Mouse (Mus musculus): Measurements from ENCODE around the gene Hnrnpa3. TPM values are rescaled to one million over a fixed set of nuclear protein-coding genes. Genes with fewer than 3 reads are reported as not detected.

The Hnrnpa3 gene
- polyA plus RNA-seq, 1 experiment from 2014 or later: 96.7 TPM

DNA sequence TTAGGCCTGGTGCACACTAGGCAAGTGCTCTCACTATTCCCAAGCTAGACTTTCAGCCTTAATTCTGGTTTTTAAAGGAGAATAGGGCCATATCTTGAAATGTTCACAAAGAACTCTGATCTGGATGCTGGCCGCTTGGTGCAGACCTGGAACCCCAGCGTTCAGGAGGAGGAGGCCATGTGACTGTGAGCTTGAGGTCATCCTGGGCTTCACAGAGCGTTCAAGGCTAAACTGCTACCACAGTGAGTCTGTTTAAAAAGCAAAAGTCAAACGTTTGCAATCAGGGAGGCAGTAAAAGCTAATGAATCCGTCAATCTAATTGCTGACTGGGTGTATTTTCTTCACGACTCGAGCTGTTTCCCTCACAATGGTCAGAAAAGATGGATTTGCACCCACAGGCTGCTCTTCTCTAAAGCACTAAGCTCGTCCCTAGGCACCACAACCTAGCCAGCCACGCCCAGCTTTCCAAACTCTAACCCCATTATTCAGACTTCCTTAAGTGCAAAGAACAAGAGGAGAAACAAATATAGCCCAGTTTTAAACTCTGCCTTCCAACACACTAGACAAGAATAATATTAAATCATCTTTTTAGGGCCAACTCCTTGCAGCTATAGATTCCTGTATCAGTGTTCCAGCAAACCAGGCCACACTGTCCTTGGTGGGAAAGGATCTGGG lies 36.8 kb downstream of the Hnrnpa3 start:
- 55% methylated on average over 9 of the region's 9 CpGs for WGBS (ENCODE audit: insufficient replicate concordance)
- Histone ChIP-seq H3K36me3 (replicated peaks) (peaks cover 55% of the 10 kb centered on the region), H3K4me3 (replicated peaks) (no peak overlapping the region), H3K4me1 (replicated peaks) (peaks cover 80% of the 10 kb centered on the region), H3K4me2 (peak overlapping the region; percentile 6; the same call in 1 of the 2 replicates), H3K9me3 (replicated peaks) (no peaks in the 10 kb centered on the region), H3K27ac (replicated peaks) (peak overlapping the region; percentile 21; the same call in 1 of the 2 replicates), H3K27me3 (no peaks in the 10 kb centered on the region), H3K9ac (no peak overlapping the region)
- no peak for ATAC-seq (ENCODE audit: insufficient read depth)

GRCm38 (mm10) chr2:75696371-75696770 lies 37.3 kb downstream of the Hnrnpa3 start:
- peak overlapping the region; percentile 21 for H3K27ac ChIP-seq (replicated peaks)
- no peaks in the 10 kb centered on the region for H3K27me3 ChIP-seq
- no peak overlapping the region for H3K4me3 ChIP-seq (replicated peaks)
- no peak for ATAC-seq (ENCODE audit: insufficient read depth)
- H3K9ac ChIP-seq: no peak overlapping the region
- H3K4me1 ChIP-seq (replicated peaks): peaks cover 85% of the 10 kb centered on the region
- H3K4me2 ChIP-seq: peak overlapping the region; percentile 6; the same call in 1 of the 2 replicates
- WGBS (ENCODE audit: insufficient replicate concordance): 38% methylated on average over 5 of the region's 5 CpGs
- no peaks in the 10 kb centered on the region for H3K9me3 ChIP-seq (replicated peaks)
- H3K36me3 ChIP-seq (replicated peaks): peaks cover 60% of the 10 kb centered on the region

DNA sequence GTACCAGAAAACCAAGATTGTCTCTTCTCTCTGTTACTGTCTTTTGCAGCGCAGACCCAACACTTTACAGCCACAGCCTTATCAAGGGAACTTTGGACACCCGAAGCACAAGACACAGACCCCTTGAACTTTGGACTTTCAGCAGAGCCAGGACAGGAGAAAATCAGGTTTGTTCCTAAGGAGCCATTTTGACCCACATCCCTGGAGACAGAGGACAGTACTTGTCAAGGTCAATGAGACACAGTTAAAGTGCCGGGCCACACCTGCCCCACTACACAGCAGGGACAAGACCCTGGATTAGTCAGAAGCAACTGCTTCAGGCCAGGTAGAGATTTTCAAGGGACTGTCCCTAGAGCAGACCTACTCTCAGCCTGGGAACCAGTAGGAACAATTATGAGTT lies 38.2 kb downstream of the Hnrnpa3 start:
- Histone ChIP-seq H3K9me3 (replicated peaks) (no peaks in the 10 kb centered on the region), H3K4me1 (replicated peaks) (peaks cover 92% of the 10 kb centered on the region), H3K36me3 (replicated peaks) (peaks cover 55% of the 10 kb centered on the region), H3K27ac (replicated peaks) (no peak overlapping the region; the same call in 1 of the 2 replicates), H3K4me2 (peak overlapping the region; percentile 4; the same call in 1 of the 2 replicates), H3K4me3 (replicated peaks) (no peak overlapping the region), H3K9ac (no peak overlapping the region), H3K27me3 (no peaks in the 10 kb centered on the region)
- no peak for ATAC-seq (ENCODE audit: insufficient read depth)
- WGBS (ENCODE audit: insufficient replicate concordance): 58% methylated on average over 3 of the region's 3 CpGs

- ATAC-seq (ENCODE audit: insufficient read depth): no peak
- no peak overlapping the region for H3K27ac ChIP-seq (replicated peaks)
- no peak overlapping the region for H3K4me2 ChIP-seq
- no peaks in the 10 kb centered on the region for H3K9me3 ChIP-seq (replicated peaks)
- H3K4me3 ChIP-seq (replicated peaks): no peak overlapping the region
- peaks cover 88% of the 10 kb centered on the region for H3K4me1 ChIP-seq (replicated peaks)
- no peaks in the 10 kb centered on the region for H3K27me3 ChIP-seq
- H3K36me3 ChIP-seq (replicated peaks): peaks cover 49% of the 10 kb centered on the region
- no peak overlapping the region for H3K9ac ChIP-seq
- WGBS (ENCODE audit: insufficient replicate concordance): 33% methylated on average over 4 of the region's 4 CpGs
Observed at GRCm38 (mm10) chr2:75698007-75698406, 38.9 kb downstream of the Hnrnpa3 start.

GRCm38 (mm10) chr2:75698874-75699273 lies 39.8 kb downstream of the Hnrnpa3 start:
- no peak overlapping the region for H3K4me3 ChIP-seq (replicated peaks)
- WGBS (ENCODE audit: insufficient replicate concordance): 80% methylated on average over 3 of the region's 3 CpGs
- no peak for ATAC-seq (ENCODE audit: insufficient read depth)
- H3K27me3 ChIP-seq: no peaks in the 10 kb centered on the region
- H3K4me2 ChIP-seq: no peak overlapping the region
- H3K27ac ChIP-seq (replicated peaks): 0 out of 2 replicates have a peak overlapping the region, but pooled peaks have one; percentile 35
- peak overlapping the region; percentile 16; the same call in 1 of the 2 replicates for H3K9ac ChIP-seq
- peaks cover 42% of the 10 kb centered on the region for H3K36me3 ChIP-seq (replicated peaks)
- peaks cover 79% of the 10 kb centered on the region for H3K4me1 ChIP-seq (replicated peaks)
- no peaks in the 10 kb centered on the region for H3K9me3 ChIP-seq (replicated peaks)

DNA sequence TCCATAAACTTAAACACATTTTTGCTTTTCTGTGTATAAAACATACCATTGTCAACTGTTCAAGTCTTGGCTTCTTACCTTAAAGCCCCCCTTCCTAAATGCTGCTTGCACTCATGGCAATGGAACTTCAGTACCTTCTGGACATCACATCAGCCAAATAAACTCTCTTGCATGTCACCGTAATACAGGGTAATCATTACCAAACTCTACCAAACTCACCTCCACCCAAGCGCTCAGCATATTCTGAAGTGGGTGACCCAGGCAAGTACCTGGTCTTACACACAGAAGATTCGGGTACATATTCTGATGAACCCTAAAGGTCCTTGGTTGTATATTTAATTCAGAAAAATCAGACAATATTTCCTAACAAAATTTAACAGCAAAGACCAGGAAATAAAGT lies 41.5 kb downstream of the Hnrnpa3 start:
- H3K9me3 ChIP-seq (replicated peaks): no peaks in the 10 kb centered on the region
- WGBS (ENCODE audit: insufficient replicate concordance): 62% methylated on average over 3 of the region's 3 CpGs
- H3K4me2 ChIP-seq: peak overlapping the region; percentile 94
- peaks cover 79% of the 10 kb centered on the region for H3K4me1 ChIP-seq (replicated peaks)
- H3K27me3 ChIP-seq: no peaks in the 10 kb centered on the region
- no peak overlapping the region; the same call in 1 of the 2 replicates for H3K27ac ChIP-seq (replicated peaks)
- H3K9ac ChIP-seq: no peak overlapping the region
- H3K4me3 ChIP-seq (replicated peaks): peak overlapping the region; percentile 96
- peaks cover 33% of the 10 kb centered on the region for H3K36me3 ChIP-seq (replicated peaks)
- ATAC-seq (ENCODE audit: insufficient read depth): no peak

- WGBS (ENCODE audit: insufficient replicate concordance): 45% methylated on average over 3 of the region's 3 CpGs
- H3K27ac ChIP-seq (replicated peaks): peak overlapping the region; percentile 100
- H3K9me3 ChIP-seq (replicated peaks): no peaks in the 10 kb centered on the region
- peak overlapping the region; percentile 94 for H3K4me2 ChIP-seq
- no peaks in the 10 kb centered on the region for H3K27me3 ChIP-seq
- peaks cover 27% of the 10 kb centered on the region for H3K36me3 ChIP-seq (replicated peaks)
- no peak for ATAC-seq (ENCODE audit: insufficient read depth)
- peaks cover 77% of the 10 kb centered on the region for H3K4me1 ChIP-seq (replicated peaks)
- H3K9ac ChIP-seq: peak overlapping the region; percentile 99; the same call in 1 of the 2 replicates
- peak overlapping the region; percentile 96 for H3K4me3 ChIP-seq (replicated peaks)
Observed at GRCm38 (mm10) chr2:75701207-75701606, 42.1 kb downstream of the Hnrnpa3 start.

DNA sequence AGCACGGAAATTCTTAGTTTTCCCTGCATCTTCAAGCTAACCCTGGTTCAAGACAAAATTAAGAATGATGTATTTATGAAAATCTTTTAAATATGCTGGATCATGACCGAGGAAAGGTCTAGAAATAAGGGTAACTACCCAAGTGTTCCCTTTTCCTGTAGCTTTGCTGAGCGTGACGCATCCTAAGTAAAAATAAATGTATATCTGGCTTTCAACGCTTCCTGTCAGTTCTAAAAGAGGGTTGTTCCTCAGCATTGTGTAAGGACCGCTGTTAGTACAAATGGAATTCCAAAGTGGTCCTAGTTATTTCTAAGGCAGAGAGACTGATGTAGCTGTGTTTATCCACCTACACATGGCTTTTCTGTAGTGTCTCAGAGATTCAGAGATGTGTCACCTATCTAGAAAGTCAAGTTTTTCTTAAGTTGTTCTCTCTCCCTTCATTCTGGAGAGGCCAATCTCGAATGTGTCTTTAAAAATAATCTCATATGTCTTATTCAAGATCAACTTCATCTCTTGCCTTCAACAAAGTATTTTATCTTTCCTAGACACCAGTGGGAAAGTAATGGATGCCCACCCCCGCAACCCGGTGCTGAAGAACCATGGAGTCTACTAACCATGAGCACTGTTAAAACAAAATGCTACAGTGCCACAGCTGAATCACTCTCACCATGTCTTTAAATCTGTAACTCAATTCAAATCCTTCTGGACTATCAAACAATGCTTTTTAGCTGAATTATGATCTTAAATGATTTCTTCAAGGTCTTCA lies 42.9 kb downstream of the Hnrnpa3 start:
- peak overlapping the region; percentile 100 for H3K27ac ChIP-seq (replicated peaks)
- WGBS (ENCODE audit: insufficient replicate concordance): 21% methylated on average over 9 of the region's 9 CpGs

GRCm38 (mm10) chr2:75702588-75702976 lies 43.5 kb downstream of the Hnrnpa3 start:
- peak overlapping the region; percentile 99 for H3K9ac ChIP-seq
- H3K4me3 ChIP-seq (replicated peaks): peak overlapping the region; percentile 96
- H3K36me3 ChIP-seq (replicated peaks): peaks cover 21% of the 10 kb centered on the region
- H3K27ac ChIP-seq (replicated peaks): peak overlapping the region; percentile 100
- peaks cover 77% of the 10 kb centered on the region for H3K4me1 ChIP-seq (replicated peaks)
- peak overlapping the region; percentile 94 for H3K4me2 ChIP-seq
- 10% methylated on average over 5 of the region's 5 CpGs for WGBS (ENCODE audit: insufficient replicate concordance)
- no peak for ATAC-seq (ENCODE audit: insufficient read depth)
- H3K27me3 ChIP-seq: no peaks in the 10 kb centered on the region
- no peaks in the 10 kb centered on the region for H3K9me3 ChIP-seq (replicated peaks)

More for the DNA sequence above, 42.9 kb downstream of the Hnrnpa3 start:
- H3K4me2 ChIP-seq: peak overlapping the region; percentile 94
- peak overlapping the region; percentile 96 for H3K4me3 ChIP-seq (replicated peaks)
- peak overlapping the region; percentile 99 for H3K9ac ChIP-seq
- peaks cover 24% of the 10 kb centered on the region for H3K36me3 ChIP-seq (replicated peaks)
- ATAC-seq (ENCODE audit: insufficient read depth): no peak
- no peaks in the 10 kb centered on the region for H3K27me3 ChIP-seq
- H3K4me1 ChIP-seq (replicated peaks): peaks cover 77% of the 10 kb centered on the region
- no peaks in the 10 kb centered on the region for H3K9me3 ChIP-seq (replicated peaks)

DNA sequence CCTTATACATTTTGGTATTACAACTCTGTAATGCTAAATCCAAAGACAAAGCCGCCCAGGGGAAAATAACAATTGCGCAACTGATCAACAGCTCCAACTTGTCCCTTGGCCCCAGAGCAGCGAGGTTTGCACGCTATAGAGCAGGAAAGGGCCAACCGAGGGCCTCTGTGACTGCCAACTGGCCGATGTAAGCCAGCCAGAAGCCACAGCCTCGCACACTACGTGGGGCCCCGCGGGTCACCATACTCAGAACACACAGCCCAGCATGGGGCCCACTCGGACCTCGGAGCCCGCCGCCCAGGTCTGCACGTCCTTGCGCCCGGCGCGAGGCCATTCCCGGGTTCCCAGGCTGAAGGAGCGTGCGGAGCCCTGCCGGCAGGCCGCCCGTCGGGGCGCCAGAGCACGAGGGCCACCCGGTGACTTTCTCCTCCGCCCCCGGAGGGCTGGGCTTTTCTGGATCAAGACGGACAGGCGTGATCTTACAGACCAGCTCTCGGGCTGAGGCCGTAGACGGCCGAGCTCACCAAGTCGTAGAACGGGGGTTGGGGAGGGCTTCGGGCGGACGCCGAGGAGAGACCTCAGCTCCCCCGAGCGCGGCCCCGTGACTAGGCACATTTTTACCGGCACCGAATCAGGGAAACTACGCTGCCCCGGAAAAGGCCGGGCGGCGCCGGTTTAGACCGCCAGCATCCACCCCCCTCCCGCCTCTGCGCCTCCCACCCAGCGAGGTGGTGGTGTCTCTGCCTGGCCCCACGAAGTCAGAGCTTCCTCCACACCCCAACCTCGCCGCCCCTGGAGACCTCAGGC lies 44.5 kb downstream of the Hnrnpa3 start:
- peak overlapping the region; percentile 96 for H3K4me3 ChIP-seq (replicated peaks)
- H3K4me2 ChIP-seq: peak overlapping the region; percentile 94
- H3K9ac ChIP-seq: peak overlapping the region; percentile 99
- H3K27ac ChIP-seq (replicated peaks): peak overlapping the region; percentile 100
- peaks cover 20% of the 10 kb centered on the region for H3K36me3 ChIP-seq (replicated peaks)
- under 1% methylated on average over 62 of the region's 62 CpGs for WGBS (ENCODE audit: insufficient replicate concordance)
- ATAC-seq (ENCODE audit: insufficient read depth): peak; percentile 55
- H3K4me1 ChIP-seq (replicated peaks): peaks cover 75% of the 10 kb centered on the region
- no peaks in the 10 kb centered on the region for H3K9me3 ChIP-seq (replicated peaks)
- H3K27me3 ChIP-seq: no peaks in the 10 kb centered on the region
